Mouse (Mus musculus): ENCODE data around the gene Gpn3. TPM values are rescaled to one million over a fixed set of nuclear protein-coding genes. Genes with fewer than 3 reads are reported as not detected.
A peak's percentile ranks its signal among the peaks of the same experiment; 100 is the strongest.

The Gpn3 gene
- polyA plus RNA-seq (2012; ENCODE audit: insufficient read depth, insufficient read length, low replicate concordance, missing spikeins), result not detected in 2 replicates

DNA sequence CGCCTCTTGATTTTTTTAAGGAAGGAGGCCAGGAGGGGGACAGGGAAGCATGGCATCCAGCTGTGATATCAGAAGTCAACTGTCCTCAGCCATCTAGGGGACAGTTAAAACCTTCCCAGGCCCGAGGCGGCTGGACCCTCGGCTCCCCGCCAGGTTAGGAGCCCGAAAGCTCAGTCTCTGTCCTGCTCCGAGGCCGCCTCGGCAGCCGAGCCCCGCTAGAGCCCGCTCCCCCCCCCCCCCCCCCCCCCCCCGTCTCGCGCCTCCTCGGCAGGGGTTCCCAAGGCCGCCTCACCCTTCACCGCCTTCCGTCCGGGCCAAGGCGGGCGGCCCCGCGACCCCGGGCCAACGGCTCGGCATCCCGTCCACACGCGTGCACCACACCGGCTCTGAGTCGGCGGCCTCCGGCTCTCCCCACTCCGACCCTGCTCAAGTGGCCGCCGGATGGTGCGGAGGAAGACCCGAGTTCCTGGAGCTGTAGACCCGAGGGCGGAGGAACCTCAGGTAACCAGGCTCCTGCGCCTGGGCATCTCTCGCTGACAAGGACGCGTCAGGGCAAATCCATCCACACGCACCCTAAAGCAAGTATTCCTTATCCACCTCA is at the start of gene Gpn3:
TSS of gene Gpn3 (plus strand) at position 286 of the 601 bp plus-strand sequence.
- under 1% methylated on average over 31 of the region's 46 CpGs for WGBS
- TF ChIP-seq CTCF (IDR thresholded peaks at IDR 0.05; ENCODE audit: insufficient read depth, low read depth, low read length) (no peak), POLR2A (IDR thresholded peaks at IDR 0.05; ENCODE audit: insufficient read depth, low read depth, low read length) (no peak)
- Histone ChIP-seq H3K27ac (ENCODE audit: insufficient read depth, low read depth, low read length) (peak within 1 kb of the TSS; percentile 79), H3K4me1 (ENCODE audit: control insufficient read depth, insufficient read depth, low read length) (peaks cover 2% of the 10 kb centered on the region; the same call in 1 of the 2 replicates), H3K4me3 (ENCODE audit: insufficient read depth, low read depth, low read length) (peak within 1 kb of the TSS; percentile 92)

DNA sequence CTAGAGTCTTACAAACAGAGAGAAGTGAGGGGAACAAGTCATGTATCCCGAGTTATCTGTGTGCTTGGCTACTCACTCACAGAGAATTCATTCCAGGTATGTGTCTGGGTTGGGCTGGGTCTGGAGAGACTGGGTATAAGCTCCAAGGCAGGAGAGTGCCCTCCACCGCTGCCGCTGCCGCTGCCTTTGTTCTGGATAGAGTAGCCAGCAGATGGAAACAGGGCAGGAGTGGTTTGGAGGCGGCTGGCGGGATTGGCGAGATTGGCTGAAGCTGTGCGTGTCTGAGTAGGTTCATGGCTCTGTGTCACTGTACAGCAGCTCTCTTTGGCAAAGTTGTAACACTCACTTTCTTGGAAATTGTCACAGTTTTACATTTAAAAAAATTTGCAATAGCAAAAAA is 48.2 kb upstream of the Gpn3 start:
- Histone ChIP-seq H3K27ac (ENCODE audit: insufficient read depth, low read depth, low read length) (no peak overlapping the region), H3K4me3 (ENCODE audit: insufficient read depth, low read depth, low read length) (no peak overlapping the region), H3K4me1 (ENCODE audit: control insufficient read depth, insufficient read depth, low read length) (peaks cover 48% of the 10 kb centered on the region)
- WGBS, result 49% methylated on average over 8 of the region's 8 CpGs
- TF ChIP-seq CTCF (IDR thresholded peaks at IDR 0.05; ENCODE audit: insufficient read depth, low read depth, low read length) (no peak), POLR2A (IDR thresholded peaks at IDR 0.05; ENCODE audit: insufficient read depth, low read depth, low read length) (no peak)

GRCm38 (mm10) chr5:122324608-122325431 is 46.9 kb upstream of the Gpn3 start:
- peaks cover 45% of the 10 kb centered on the region for H3K4me1 ChIP-seq (ENCODE audit: control insufficient read depth, insufficient read depth, low read length)
- H3K4me3 ChIP-seq (ENCODE audit: insufficient read depth, low read depth, low read length), result peak overlapping the region; percentile 2
- peak overlapping the region; percentile 98 for H3K27ac ChIP-seq (ENCODE audit: insufficient read depth, low read depth, low read length)

DNA sequence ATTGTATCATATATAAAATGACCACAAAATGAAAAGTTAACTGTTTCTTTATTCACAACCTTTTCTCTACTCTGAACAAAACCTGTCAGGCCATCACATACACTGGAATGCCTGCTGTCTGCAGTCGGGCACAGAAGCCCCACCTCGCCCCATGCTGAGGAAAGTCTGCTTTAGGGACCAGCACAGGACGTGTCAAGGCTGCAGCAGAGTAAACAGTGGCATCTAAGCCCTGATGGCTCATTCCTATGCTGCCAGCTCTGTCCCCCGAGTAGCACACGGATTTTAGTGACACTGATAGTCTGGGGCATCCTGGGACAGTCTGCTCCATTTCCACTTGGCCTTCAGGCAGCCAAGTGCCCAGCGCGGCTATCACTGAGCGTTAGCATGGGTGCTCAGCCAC is 46.2 kb upstream of the Gpn3 start:
- no peak overlapping the region for H3K4me3 ChIP-seq (ENCODE audit: insufficient read depth, low read depth, low read length)
- peak overlapping the region; percentile 89 for H3K27ac ChIP-seq (ENCODE audit: insufficient read depth, low read depth, low read length)
- WGBS, result 62% methylated on average over 8 of the region's 8 CpGs
- TF ChIP-seq CTCF (IDR thresholded peaks at IDR 0.05; ENCODE audit: insufficient read depth, low read depth, low read length) (no peak), POLR2A (IDR thresholded peaks at IDR 0.05; ENCODE audit: insufficient read depth, low read depth, low read length) (no peak)
- peaks cover 40% of the 10 kb centered on the region for H3K4me1 ChIP-seq (ENCODE audit: control insufficient read depth, insufficient read depth, low read length)

More at GRCm38 (mm10) chr5:122324608-122325431, 46.9 kb upstream of the Gpn3 start:
- TF ChIP-seq CTCF (IDR thresholded peaks at IDR 0.05; ENCODE audit: insufficient read depth, low read depth, low read length) (no peak), POLR2A (IDR thresholded peaks at IDR 0.05; ENCODE audit: insufficient read depth, low read depth, low read length) (no peak; the same call in 1 of the 2 replicates)
- WGBS, result 33% methylated on average over 23 of the region's 23 CpGs

- TF ChIP-seq CTCF (IDR thresholded peaks at IDR 0.05; ENCODE audit: insufficient read depth, low read depth, low read length) (no peak), POLR2A (IDR thresholded peaks at IDR 0.05; ENCODE audit: insufficient read depth, low read depth, low read length) (no peak)
- WGBS, result 25% methylated on average over 3 of the region's 3 CpGs
- H3K4me1 ChIP-seq (ENCODE audit: control insufficient read depth, insufficient read depth, low read length), result peaks cover 32% of the 10 kb centered on the region
- H3K4me3 ChIP-seq (ENCODE audit: insufficient read depth, low read depth, low read length), result no peak overlapping the region
- H3K27ac ChIP-seq (ENCODE audit: insufficient read depth, low read depth, low read length), result no peak overlapping the region
These were observed 44.4 kb upstream of the Gpn3 start for GRCm38 (mm10) chr5:122327283-122327682.

GRCm38 (mm10) chr5:122330269-122330668 is 41.4 kb upstream of the Gpn3 start:
- WGBS, result 76% methylated on average over 4 of the region's 4 CpGs
- H3K4me3 ChIP-seq (ENCODE audit: insufficient read depth, low read depth, low read length), result no peak overlapping the region
- no peak overlapping the region for H3K27ac ChIP-seq (ENCODE audit: insufficient read depth, low read depth, low read length)
- TF ChIP-seq CTCF (IDR thresholded peaks at IDR 0.05; ENCODE audit: insufficient read depth, low read depth, low read length), result no peak
- no peak for TF ChIP-seq POLR2A (IDR thresholded peaks at IDR 0.05; ENCODE audit: insufficient read depth, low read depth, low read length)
- peaks cover 18% of the 10 kb centered on the region for H3K4me1 ChIP-seq (ENCODE audit: control insufficient read depth, insufficient read depth, low read length)

- WGBS, result 70% methylated on average over 3 of the region's 3 CpGs
- TF ChIP-seq CTCF (IDR thresholded peaks at IDR 0.05; ENCODE audit: insufficient read depth, low read depth, low read length) (no peak), POLR2A (IDR thresholded peaks at IDR 0.05; ENCODE audit: insufficient read depth, low read depth, low read length) (no peak)
- Histone ChIP-seq H3K4me1 (ENCODE audit: control insufficient read depth, insufficient read depth, low read length) (no peaks in the 10 kb centered on the region), H3K27ac (ENCODE audit: insufficient read depth, low read depth, low read length) (no peak overlapping the region), H3K4me3 (ENCODE audit: insufficient read depth, low read depth, low read length) (no peak overlapping the region)
These were observed 37.0 kb upstream of the Gpn3 start for GRCm38 (mm10) chr5:122334682-122335081.

- WGBS, result 87% methylated on average over 7 of the region's 7 CpGs
- no peak for TF ChIP-seq POLR2A (IDR thresholded peaks at IDR 0.05; ENCODE audit: insufficient read depth, low read depth, low read length)
- TF ChIP-seq CTCF (IDR thresholded peaks at IDR 0.05; ENCODE audit: insufficient read depth, low read depth, low read length), result no peak
- no peak overlapping the region for H3K27ac ChIP-seq (ENCODE audit: insufficient read depth, low read depth, low read length)
- no peaks in the 10 kb centered on the region for H3K4me1 ChIP-seq (ENCODE audit: control insufficient read depth, insufficient read depth, low read length)
- no peak overlapping the region for H3K4me3 ChIP-seq (ENCODE audit: insufficient read depth, low read depth, low read length)
These were observed 35.0 kb upstream of the Gpn3 start for GRCm38 (mm10) chr5:122336554-122337294.
